9 mouse cellular contexts compared by ENCODE assay signal in genomic region chr11:46308271-46308974, GRCm38 (mm10). TPM values are rescaled to one million over a fixed set of nuclear protein-coding genes. Genes with fewer than 3 reads are reported as not detected.
DNase-seq lines count a peak whose midpoint lies in the region; ATAC-seq lines count a peak whose summit lies in the region.
"Had no signal": no experiment of that assay in that cellular context is flagged by ENCODE, and none has a peak within 500 bp of the region (broad histone marks: within the 10 kb centered on the region; RNA-seq: fewer than 3 reads in every experiment).

No protein-coding gene starts in this region.

- H3K9ac ChIP-seq in midbrain, embryonic 14.5 days (replicated peaks; ENCODE audit: low read length), result no peak overlapping the region
- no peak overlapping the region for H3K9ac ChIP-seq in hindbrain, embryonic 13.5 days
- H3K9ac ChIP-seq: liver, embryonic 15.5 days had no signal

- H3K27ac ChIP-seq in midbrain, embryonic 14.5 days (replicated peaks; ENCODE audit: low read depth, low read length), result no peak overlapping the region
- H3K27ac ChIP-seq in midbrain, embryonic 10.5 days (replicated peaks), result no peak overlapping the region
- no peak overlapping the region for H3K27ac ChIP-seq in hindbrain, embryonic 13.5 days
- H3K27ac ChIP-seq: liver, embryonic 15.5 days had no signal

- peak; percentile 67 to 86 for DNase-seq in adrenal gland, adult (ENCODE audit: inconsistent age in 2 of 2, low spot score in 1 of 2)
- DNase-seq in adrenal gland, postnatal 4 days (ENCODE audit: low spot score in 2 of 2), result no peak
- DNase-seq in midbrain, embryonic 14.5 days, result no peak
- no peak for DNase-seq in midbrain, embryonic 10.5 days (ENCODE audit: low spot score)
- no peak for DNase-seq in ovary, postnatal 14 days (ENCODE audit: low spot score)
- DNase-seq in left cerebral cortex, adult 8-10 months (ENCODE audit: low spot score in 2 of 2), result no peak

- no peaks in the 10 kb centered on the region for H3K36me3 ChIP-seq in midbrain, embryonic 14.5 days (ENCODE audit: control insufficient read depth, insufficient read depth, low read length)
- H3K36me3 ChIP-seq in midbrain, embryonic 10.5 days, result 0 out of 2 replicates have a peak, but pooled peaks cover 3% of the 10 kb centered on the region
- H3K36me3 ChIP-seq in hindbrain, embryonic 13.5 days, result no peaks in the 10 kb centered on the region
- H3K36me3 ChIP-seq: liver, embryonic 15.5 days had no signal

- no peaks in the 10 kb centered on the region for H3K9me3 ChIP-seq in midbrain, embryonic 14.5 days (ENCODE audit: control insufficient read depth, low read length)
- H3K9me3 ChIP-seq in midbrain, embryonic 10.5 days (replicated peaks), result no peaks in the 10 kb centered on the region
- no peaks in the 10 kb centered on the region for H3K9me3 ChIP-seq in hindbrain, embryonic 13.5 days
- H3K9me3 ChIP-seq: liver, embryonic 15.5 days had no signal

- H3K27me3 ChIP-seq in midbrain, embryonic 14.5 days (ENCODE audit: control insufficient read depth, insufficient read depth, low read length), result no peaks in the 10 kb centered on the region
- H3K27me3 ChIP-seq in midbrain, embryonic 10.5 days (ENCODE audit: low read depth, poor library complexity, severe bottlenecking), result peaks cover 19% of the 10 kb centered on the region
- no peaks in the 10 kb centered on the region for H3K27me3 ChIP-seq in hindbrain, embryonic 13.5 days

- H3K4me2 ChIP-seq in midbrain, embryonic 14.5 days (ENCODE audit: low read length), result peak overlapping the region; percentile 78; the same call in 1 of the 2 replicates
- H3K4me2 ChIP-seq in hindbrain, embryonic 13.5 days, result peak overlapping the region; percentile 84
- H3K4me2 ChIP-seq: liver, embryonic 15.5 days had no signal

- no peak for ATAC-seq in midbrain, embryonic 14.5 days (ENCODE audit: low FRiP score, low TSS enrichment)
- no peak for ATAC-seq in hindbrain, embryonic 13.5 days (ENCODE audit: low FRiP score)
- peak; percentile 26 for ATAC-seq in neutrophil, adult 5-6 weeks (ENCODE audit: extremely low read depth, insufficient number of reproducible peaks, low FRiP score, poor library complexity, severe bottlenecking)

- 93% methylated on average over 11 of the region's 11 CpGs for WGBS in midbrain, embryonic 14.5 days
- 93% methylated on average over 11 of the region's 11 CpGs for WGBS in midbrain, embryonic 10.5 days
- WGBS in hindbrain, embryonic 13.5 days, result 88% methylated on average over 11 of the region's 11 CpGs

- H3K4me1 ChIP-seq in midbrain, embryonic 14.5 days (ENCODE audit: control insufficient read depth, insufficient read depth, low read length), result peaks cover 34% of the 10 kb centered on the region
- H3K4me1 ChIP-seq in midbrain, embryonic 10.5 days, result peaks cover 43% of the 10 kb centered on the region
- peaks cover 65% of the 10 kb centered on the region for H3K4me1 ChIP-seq in hindbrain, embryonic 13.5 days (replicated peaks)

- no peak overlapping the region for H3K4me3 ChIP-seq in midbrain, embryonic 14.5 days (replicated peaks; ENCODE audit: low read depth, low read length)
- H3K4me3 ChIP-seq in midbrain, embryonic 10.5 days, result no peak overlapping the region
- H3K4me3 ChIP-seq in hindbrain, embryonic 13.5 days, result no peak overlapping the region; the same call in 1 of the 2 replicates
- H3K4me3 ChIP-seq: liver, embryonic 15.5 days had no signal

RNA-seq across cellular contexts. Expression of gene Cyfip2, which starts 4.2 kb away (rescaled TPM):
- 10 to 100 TPM; 55.8 to 56.7 TPM for total RNA-seq in adrenal gland, postnatal 4 days (2021)
- 96.1 and 112 TPM in 2 replicates for polyA plus RNA-seq in midbrain, embryonic 14.5 days (2014; fragmentation: Nextera tagmentation; extraction: Ambion mirVana)
- polyA plus RNA-seq in midbrain, embryonic 10.5 days (2016; fragmentation: Nextera tagmentation; extraction: Ambion mirVana), result 20.4 and 27.9 TPM in 2 replicates
- polyA plus RNA-seq in hindbrain, embryonic 13.5 days (2015; fragmentation: Nextera tagmentation; extraction: Ambion mirVana), result 74.9 and 83.6 TPM in 2 replicates
- 113 and 121 TPM in 2 replicates for total RNA-seq in neutrophil, adult 5-6 weeks (2017)
- 100 to 1,000 TPM; 534 to 625 (median 593) TPM for total RNA-seq in left cerebral cortex, adult 8-10 months (2022)

Comparison
In these comparisons a context has a peak if more than half of its experiments do, and no peak if none do; other contexts are left out.
1. DNase-seq: peak in adrenal gland, adult (2 of 2); none in adrenal gland, postnatal 4 days (0 of 2), midbrain, embryonic 14.5 days (single experiment), midbrain, embryonic 10.5 days (single experiment), ovary, postnatal 14 days (single experiment) and left cerebral cortex, adult 8-10 months (0 of 2).